Mouse (Mus musculus): Measurements from ENCODE around the gene Trarg1. TPM values are rescaled to one million over a fixed set of nuclear protein-coding genes. Genes with fewer than 3 reads are reported as not detected.

Gene Trarg1
- total RNA-seq, 2 experiments from 2014 or later, result 0.66 to 0.69 TPM

GRCm38 (mm10) chr11:76671871-76672475 lies 7.6 kb upstream of the Trarg1 start, which contains the start of gene Bhlha9:
Bhlha9 (plus strand) TSS chr11:76672470.
- intact Hi-C loops (cut with DNase I), result no loop called here
- DNase-seq (ENCODE audit: low spot score in 2 of 2), result no peak

- DNase-seq (ENCODE audit: low spot score in 2 of 2), result peak; percentile 59 to 83
- intact Hi-C loops (cut with DNase I), result no loop called here
Observed at GRCm38 (mm10) chr11:76672561-76673384, 6.8 kb upstream of the Trarg1 start.

GRCm38 (mm10) chr11:76674199-76674598 lies 5.4 kb upstream of the Trarg1 start:
- intact Hi-C loops (cut with DNase I), result no loop called here
- DNase-seq (ENCODE audit: low spot score in 2 of 2), result no peak

- DNase-seq (ENCODE audit: low spot score in 2 of 2), result no peak
Observed at GRCm38 (mm10) chr11:76674704-76675103, 4.9 kb upstream of the Trarg1 start.

GRCm38 (mm10) chr11:76685604-76686003 lies 6.0 kb downstream of the Trarg1 start:
- DNase-seq (ENCODE audit: low spot score in 2 of 2), result no peak
- intact Hi-C loops (cut with DNase I), result no loop called here

More at GRCm38 (mm10) chr11:76674704-76675103, 4.9 kb upstream of the Trarg1 start:
- intact Hi-C loops (cut with DNase I), result loop anchor here (5.0 kb wide), 1 partner anchor 73 kb away; no protein-coding TSS in a partner anchor

GRCm38 (mm10) chr11:76692096-76692495 lies 12.5 kb downstream of the Trarg1 start:
- DNase-seq (ENCODE audit: low spot score in 2 of 2), result no peak
- intact Hi-C loops (cut with DNase I), result no loop called here

GRCm38 (mm10) chr11:76695810-76696209 lies 16.2 kb downstream of the Trarg1 start:
- intact Hi-C loops (cut with DNase I), result no loop called here
- DNase-seq (ENCODE audit: low spot score in 2 of 2), result peak; percentile 29 to 66

- DNase-seq (ENCODE audit: low spot score in 2 of 2), result no peak
- intact Hi-C loops (cut with DNase I), result no loop called here
Observed at GRCm38 (mm10) chr11:76699626-76700025, 20.0 kb downstream of the Trarg1 start.

GRCm38 (mm10) chr11:76707656-76708055 lies 28.0 kb downstream of the Trarg1 start:
- intact Hi-C loops (cut with DNase I), result no loop called here
- DNase-seq (ENCODE audit: low spot score in 2 of 2), result no peak

GRCm38 (mm10) chr11:76708066-76708465 lies 28.5 kb downstream of the Trarg1 start:
- no peak for DNase-seq (ENCODE audit: low spot score in 2 of 2)
- intact Hi-C loops (cut with DNase I), result no loop called here

GRCm38 (mm10) chr11:76708881-76709280 lies 29.3 kb downstream of the Trarg1 start:
- intact Hi-C loops (cut with DNase I), result no loop called here
- no peak for DNase-seq (ENCODE audit: low spot score in 2 of 2)

- intact Hi-C loops (cut with DNase I), result no loop called here
- DNase-seq (ENCODE audit: low spot score in 2 of 2), result no peak
Observed at GRCm38 (mm10) chr11:76709625-76710452, 30.2 kb downstream of the Trarg1 start.

GRCm38 (mm10) chr11:76717000-76717399 lies 37.4 kb downstream of the Trarg1 start:
- intact Hi-C loops (cut with DNase I), result no loop called here
- no peak for DNase-seq (ENCODE audit: low spot score in 2 of 2)

GRCm38 (mm10) chr11:76723911-76724310 lies 44.3 kb downstream of the Trarg1 start:
- no peak for DNase-seq (ENCODE audit: low spot score in 2 of 2)
- intact Hi-C loops (cut with DNase I), result loop anchor here (5.0 kb wide), 1 partner anchor 42 kb away; no protein-coding TSS in a partner anchor

GRCm38 (mm10) chr11:76728093-76728492 lies 48.5 kb downstream of the Trarg1 start:
- no peak for DNase-seq (ENCODE audit: low spot score in 2 of 2)
- intact Hi-C loops (cut with DNase I), result no loop called here

- no peak for DNase-seq (ENCODE audit: low spot score in 2 of 2)
- intact Hi-C loops (cut with DNase I), result no loop called here
Observed at GRCm38 (mm10) chr11:76730650-76731049, 51.0 kb downstream of the Trarg1 start.

- no peak for DNase-seq (ENCODE audit: low spot score in 2 of 2)
- intact Hi-C loops (cut with DNase I), result no loop called here
Observed at GRCm38 (mm10) chr11:76734560-76734959, 55.0 kb downstream of the Trarg1 start.

- DNase-seq (ENCODE audit: low spot score in 2 of 2), result no peak
- intact Hi-C loops (cut with DNase I), result no loop called here
Observed at GRCm38 (mm10) chr11:76735753-76736324, 56.2 kb downstream of the Trarg1 start.

- no peak for DNase-seq (ENCODE audit: low spot score in 2 of 2)
- intact Hi-C loops (cut with DNase I), result no loop called here
Observed at GRCm38 (mm10) chr11:76739125-76739524, 59.5 kb downstream of the Trarg1 start.

GRCm38 (mm10) chr11:76742511-76742910 lies 62.9 kb downstream of the Trarg1 start:
- no peak for DNase-seq (ENCODE audit: low spot score in 2 of 2)
- intact Hi-C loops (cut with DNase I), result no loop called here

Data from left cerebral cortex, postnatal 25 days (tissue).